Mouse (Mus musculus) adrenal gland, postnatal 10 days (tissue): ENCODE measurements around the gene Reg3g. TPM values are rescaled to one million over a fixed set of nuclear protein-coding genes. Genes with fewer than 3 reads are reported as not detected.
"Not testable (repeated sequence)": the region's sequence is repeated elsewhere in the genome, so short reads cannot be mapped to it uniquely, and the experiment has no call there.

Experiments used
- DNase-seq: peaks from one replicate; pipeline ENCODE4 v3.0.0; 2021; ENCODE audit warnings: mixed read lengths
- long read RNA-seq, 2 experiments: library from polyadenylated mRNA; stranded (forward); transcript quantifications; one replicate each; pipeline ENCODE4 v2.0.0; 2021
- total RNA-seq, 2 experiments: library from RNA; stranded (reverse); gene quantifications; 2 replicates each; pipeline ENCODE4 v1.2.3; 2021

The Reg3g gene
- not detected for total RNA-seq
- long read RNA-seq, experiment 1 = 0 reads
- long read RNA-seq, experiment 2 = 0 reads

- no peak for DNase-seq
Observed at GRCm38 (mm10) chr6:78468772-78469171, at the start of gene Reg3g. Gene Reg3g (minus strand): TSS chr6:78468872.

DNA sequence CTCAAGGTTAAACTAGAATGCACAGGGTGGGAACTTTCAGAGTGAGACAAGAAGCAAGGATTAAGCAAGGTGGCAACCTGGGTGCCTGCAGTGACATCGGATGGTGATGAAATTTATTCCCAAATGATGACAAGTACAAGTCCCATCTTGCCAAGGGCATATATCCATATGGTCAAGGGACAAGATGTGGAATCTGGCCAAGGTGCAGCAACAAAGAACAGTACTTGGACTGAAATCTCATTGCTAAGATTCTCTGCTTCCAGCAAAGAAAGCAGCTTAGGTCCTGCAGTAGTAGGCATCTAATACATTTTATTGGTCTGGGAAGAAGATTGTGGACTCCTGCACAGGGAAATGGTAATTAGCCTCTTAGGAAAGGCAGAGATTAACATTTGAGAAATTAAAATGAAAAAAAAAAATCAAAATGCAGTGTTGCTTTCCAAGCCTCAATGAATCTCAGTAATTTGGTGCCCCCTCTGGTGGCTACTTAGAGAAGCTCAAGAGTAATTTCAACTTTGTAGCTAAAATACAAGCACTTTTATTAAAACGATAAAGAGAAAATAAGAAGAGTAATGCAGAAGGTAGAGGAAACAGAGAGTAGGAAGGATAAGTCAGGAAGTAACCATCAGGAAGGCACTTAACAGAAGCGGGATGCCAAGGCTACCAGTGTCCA lies 47.2 kb upstream of the Reg3g start:
- DNase-seq = peak; percentile 3

DNA sequence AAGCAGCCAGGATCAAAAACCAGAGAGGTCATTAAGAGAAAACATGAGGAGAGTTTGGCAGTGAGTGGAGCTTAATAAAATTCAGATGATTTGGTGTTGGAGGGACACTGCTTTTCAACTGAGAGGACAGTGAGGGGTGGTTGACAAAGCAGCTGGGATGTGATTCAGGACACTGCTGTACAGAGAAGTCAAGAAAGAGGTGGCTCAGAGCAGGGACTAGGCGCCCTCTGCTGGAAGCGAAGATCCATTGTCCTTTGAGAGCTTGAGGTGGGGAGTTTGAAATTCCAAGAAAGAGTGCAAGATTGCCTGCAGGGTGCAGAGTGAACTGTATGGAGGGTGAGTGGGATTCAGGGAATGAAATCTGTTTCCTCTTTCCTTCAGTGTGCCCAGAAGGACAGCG lies 44.2 kb upstream of the Reg3g start:
- peak; percentile 60 for DNase-seq

- no peak for DNase-seq
Observed at GRCm38 (mm10) chr6:78510173-78510900, 41.7 kb upstream of the Reg3g start.

GRCm38 (mm10) chr6:78505745-78506144 lies 37.1 kb upstream of the Reg3g start:
- DNase-seq = no peak

- DNase-seq = no peak
Observed at GRCm38 (mm10) chr6:78494633-78495032, 26.0 kb upstream of the Reg3g start.

GRCm38 (mm10) chr6:78469287-78469686 lies 615 bp upstream of the Reg3g start:
- no peak for DNase-seq

DNA sequence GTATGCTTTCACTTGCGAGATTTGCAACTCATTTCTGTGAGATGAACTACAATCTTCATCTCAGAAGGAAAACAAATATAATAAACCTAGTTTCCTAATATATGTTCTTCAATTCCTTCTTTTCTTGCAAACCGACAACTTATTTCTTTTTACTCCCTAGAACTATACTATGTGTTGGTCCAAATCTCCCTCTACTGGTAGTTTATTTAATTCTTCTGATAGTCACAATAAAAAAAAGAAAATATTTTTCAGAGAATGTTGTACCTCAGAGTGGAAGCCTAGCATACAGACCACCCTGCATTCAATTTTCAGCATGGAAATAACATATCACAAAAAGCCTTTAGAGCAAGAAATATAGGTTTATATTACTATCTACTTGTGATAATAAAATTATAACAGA lies 5.4 kb downstream of the Reg3g start:
- no peak for DNase-seq

DNA sequence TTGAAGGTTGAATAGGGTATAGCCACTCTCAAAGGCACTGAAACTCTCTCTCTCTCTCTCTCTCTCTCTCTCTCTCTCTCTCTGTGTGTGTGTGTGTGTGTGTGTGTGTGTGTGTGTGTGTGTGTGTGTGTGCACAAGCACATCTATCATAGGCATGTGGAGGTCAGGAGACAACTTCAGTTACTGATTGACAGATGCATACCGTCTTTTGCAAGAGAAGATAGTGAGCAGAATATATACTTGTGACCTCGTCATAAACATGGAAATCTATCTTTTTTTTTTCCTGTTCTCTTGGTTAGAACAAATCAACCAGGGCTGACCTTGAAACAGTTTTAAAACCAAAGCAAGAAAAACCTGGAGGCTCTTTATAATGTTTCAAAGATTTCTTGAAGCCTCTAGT lies 6.3 kb downstream of the Reg3g start:
- DNase-seq = no peak

- DNase-seq = no peak
Observed at GRCm38 (mm10) chr6:78460191-78460825, 8.4 kb downstream of the Reg3g start.

- no peak for DNase-seq
Observed at GRCm38 (mm10) chr6:78452804-78453203, 15.9 kb downstream of the Reg3g start.

DNA sequence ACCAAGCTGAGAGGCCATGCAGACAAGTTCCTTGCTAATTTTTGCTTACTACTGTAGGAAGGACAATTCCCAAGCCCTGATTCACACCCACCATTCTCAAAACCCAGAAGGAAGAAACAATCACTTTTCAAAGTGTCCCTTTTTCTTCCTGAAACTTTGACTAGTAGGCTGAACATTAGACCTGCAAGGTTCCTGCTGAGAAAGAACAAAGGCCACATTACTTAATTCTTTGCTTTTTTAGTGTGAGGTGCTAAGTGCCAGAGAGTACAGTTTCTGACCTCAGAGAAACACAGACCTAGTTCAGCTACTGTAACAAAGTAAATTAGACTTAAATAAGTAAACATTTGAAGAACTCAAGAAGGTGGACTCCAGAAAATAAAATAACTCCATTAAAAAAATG lies 20.3 kb downstream of the Reg3g start:
- DNase-seq = no peak

- no peak for DNase-seq
Observed at GRCm38 (mm10) chr6:78447202-78447601, 21.5 kb downstream of the Reg3g start.

GRCm38 (mm10) chr6:78425497-78425896 lies 43.2 kb downstream of the Reg3g start:
- no peak for DNase-seq

DNA sequence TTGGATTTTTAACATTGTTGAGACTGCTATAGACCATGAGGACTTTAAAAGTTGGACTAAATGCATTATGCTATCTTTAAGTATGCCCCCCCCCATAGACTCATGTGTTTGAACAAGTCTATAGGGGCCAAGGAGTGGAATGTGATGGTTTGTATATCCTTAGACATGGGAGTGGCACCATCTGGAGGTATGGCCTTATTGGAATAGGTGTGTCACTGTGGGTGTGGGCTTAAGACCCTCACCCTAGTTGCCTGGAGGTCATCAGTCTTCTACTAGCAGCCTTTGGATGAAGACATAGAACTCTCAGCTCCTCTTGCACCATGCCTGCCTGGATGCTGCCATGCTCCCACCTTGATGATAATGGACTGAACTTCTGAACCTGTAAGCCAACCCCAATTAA lies 46.3 kb downstream of the Reg3g start, which contains the start of gene Reg1:
TSS of gene Reg1 (plus strand) at position 301 of the 400 bp plus-strand sequence.
- DNase-seq = not testable (repeated sequence)

Other genes with a start within 250 kb of the Reg3g start
- not detected for gene Reg3b, start 98.2 kb downstream of the Reg3g start, total RNA-seq
- not detected for gene Reg3d, start 90.0 kb downstream of the Reg3g start, total RNA-seq
- gene Reg3a, start 88.2 kb downstream of the Reg3g start, total RNA-seq = not detected
- gene Reg2, start 73.2 kb downstream of the Reg3g start, total RNA-seq = not detected
- not detected for gene Reg1, start 46.2 kb downstream of the Reg3g start, total RNA-seq